Mouse (Mus musculus): Measurements from ENCODE around the gene Rcn3.
"Not testable (repeated sequence)": the region's sequence is repeated elsewhere in the genome, so short reads cannot be mapped to it uniquely, and the experiment has no call there.

The Rcn3 gene

DNA sequence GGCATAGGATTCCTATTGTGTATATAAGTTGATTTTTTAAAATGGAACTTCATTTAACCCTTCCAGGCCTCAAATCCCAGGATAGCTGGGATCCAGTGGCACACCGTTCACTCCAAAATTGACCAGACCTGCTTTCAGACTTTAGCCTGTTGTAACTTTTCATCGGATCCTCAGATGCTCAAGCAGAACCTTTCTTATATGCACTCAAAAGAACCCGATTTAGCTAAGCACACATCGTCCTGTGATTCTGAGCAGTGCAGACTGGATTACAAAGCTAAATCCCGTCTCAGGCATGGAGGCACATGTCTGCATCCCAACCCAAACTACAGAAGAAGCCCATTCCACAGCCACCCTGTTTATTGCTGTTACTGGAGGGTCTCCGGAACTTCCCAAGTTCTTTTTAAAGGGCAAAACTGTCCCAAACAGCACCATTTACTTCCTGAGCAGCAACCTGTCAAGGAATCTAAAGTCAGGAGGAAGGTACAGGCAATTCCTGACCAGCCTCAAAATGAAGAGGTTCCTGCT lies 35.7 kb upstream of the Rcn3 start:
- peaks cover 10% of the 10 kb centered on the region for H3K36me3 ChIP-seq (ENCODE audit: control insufficient read depth, insufficient read depth, low read length, poor library complexity, severe bottlenecking)
- no peak for DNase-seq (ENCODE audit: low read depth, low spot score)
- H3K27me3 ChIP-seq (ENCODE audit: control insufficient read depth, insufficient read depth, low read length, poor library complexity, severe bottlenecking) = no peaks in the 10 kb centered on the region

DNA sequence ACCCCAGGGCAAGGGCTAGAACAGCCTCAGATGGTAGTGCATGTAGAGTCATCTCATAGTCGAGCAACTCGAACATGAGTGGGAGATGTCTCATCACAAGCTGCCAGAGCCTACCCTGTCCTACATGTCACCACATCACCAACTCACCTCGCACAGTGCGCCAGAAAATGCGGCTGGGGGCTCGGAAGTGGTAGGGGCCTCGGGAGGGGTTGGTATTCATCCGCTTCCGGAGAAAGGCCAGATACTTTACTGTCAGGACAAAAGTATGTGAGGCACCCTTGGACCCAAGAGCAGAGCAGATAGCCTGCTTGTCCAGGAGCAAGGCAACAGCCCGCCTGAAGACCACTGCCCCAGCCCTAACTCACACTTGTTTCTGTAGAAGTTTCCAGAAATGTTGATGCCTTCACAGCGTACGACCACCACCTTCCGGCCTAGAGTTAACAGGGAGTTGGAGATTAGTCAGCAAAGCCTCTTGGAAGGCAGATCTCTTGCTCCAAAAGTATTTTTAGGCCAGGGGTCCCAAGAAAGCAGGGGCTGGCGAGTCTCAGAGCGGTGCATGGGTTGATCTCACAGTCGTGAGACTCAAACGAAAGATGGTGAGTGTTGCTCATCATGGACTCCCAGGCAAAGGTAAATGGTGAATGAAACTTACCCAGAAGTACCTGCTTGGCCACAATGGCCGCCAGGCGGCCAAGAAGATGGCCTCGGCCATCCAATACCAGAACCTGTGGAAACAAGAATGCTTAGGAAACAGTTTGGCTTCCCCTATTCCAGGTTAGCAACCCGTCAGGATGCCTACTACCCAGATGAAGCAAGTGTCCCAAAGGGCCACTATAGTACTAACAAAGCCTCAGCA lies 35.1 kb upstream of the Rcn3 start:
- Histone ChIP-seq H3K36me3 (ENCODE audit: control insufficient read depth, insufficient read depth, low read length, poor library complexity, severe bottlenecking) (peaks cover 13% of the 10 kb centered on the region), H3K27me3 (ENCODE audit: control insufficient read depth, insufficient read depth, low read length, poor library complexity, severe bottlenecking) (no peaks in the 10 kb centered on the region)
- DNase-seq (ENCODE audit: low read depth, low spot score) = no peak

DNA sequence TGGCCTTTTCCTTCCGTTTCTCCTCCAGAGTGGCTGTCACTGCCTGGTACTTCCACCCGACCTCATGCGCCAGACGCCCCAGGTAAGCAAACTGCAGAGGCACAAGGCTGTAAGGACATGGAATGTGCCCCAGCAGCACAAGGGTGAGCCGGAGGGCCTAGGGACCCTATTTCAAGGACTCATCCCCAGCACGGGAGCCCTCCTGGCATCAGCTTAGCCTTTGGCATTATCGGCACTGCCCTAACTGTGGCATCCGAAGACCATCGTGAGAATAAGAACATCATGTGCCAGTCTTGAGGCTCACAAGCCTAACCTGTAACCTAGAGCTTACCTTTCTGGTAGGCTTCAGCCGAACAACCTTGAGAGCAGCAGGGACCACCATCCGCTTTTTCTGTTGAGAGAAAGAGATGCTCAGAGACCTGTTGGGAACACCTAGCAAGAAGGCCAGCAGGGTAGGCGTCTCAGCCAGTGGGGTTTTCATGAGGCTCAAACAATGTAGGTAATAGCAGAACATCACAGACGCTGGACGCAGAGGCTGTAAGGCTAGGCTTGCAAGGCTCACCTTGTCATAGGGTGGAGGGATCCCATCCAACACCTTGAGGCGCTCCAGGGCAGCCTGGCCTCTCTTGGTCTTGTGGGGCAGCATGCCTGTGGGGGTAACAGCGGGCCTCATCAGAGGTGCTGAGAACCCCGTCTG lies 34.3 kb upstream of the Rcn3 start:
- H3K27me3 ChIP-seq (ENCODE audit: control insufficient read depth, insufficient read depth, low read length, poor library complexity, severe bottlenecking) = no peaks in the 10 kb centered on the region
- no peak for DNase-seq (ENCODE audit: low read depth, low spot score)

DNA sequence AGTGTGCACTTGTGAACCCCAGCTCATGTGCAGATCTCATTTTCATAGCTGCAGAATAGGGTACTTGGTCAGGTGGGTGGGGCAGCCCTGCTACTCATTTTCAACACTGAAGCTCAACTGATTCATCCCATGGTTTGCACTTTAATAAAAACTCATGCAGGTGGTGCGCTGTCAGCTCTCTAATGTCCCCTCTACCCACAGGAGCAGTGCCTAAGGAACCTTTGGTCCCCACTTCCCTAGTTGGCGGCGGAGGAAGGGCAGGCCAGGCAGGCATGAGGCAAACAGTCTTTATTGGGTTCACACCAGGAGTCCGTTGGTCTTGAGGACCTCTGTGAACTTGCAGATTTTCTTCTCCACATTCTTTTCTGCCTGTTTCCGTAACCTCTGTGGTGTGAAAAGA lies 33.6 kb upstream of the Rcn3 start:
- peaks cover 13% of the 10 kb centered on the region for H3K36me3 ChIP-seq (ENCODE audit: control insufficient read depth, insufficient read depth, low read length, poor library complexity, severe bottlenecking)
- H3K27me3 ChIP-seq (ENCODE audit: control insufficient read depth, insufficient read depth, low read length, poor library complexity, severe bottlenecking); DNase-seq (ENCODE audit: low read depth, low spot score): not testable (repeated sequence)

More for the DNA sequence above, 34.3 kb upstream of the Rcn3 start:
- peaks cover 13% of the 10 kb centered on the region for H3K36me3 ChIP-seq (ENCODE audit: control insufficient read depth, insufficient read depth, low read length, poor library complexity, severe bottlenecking)

DNA sequence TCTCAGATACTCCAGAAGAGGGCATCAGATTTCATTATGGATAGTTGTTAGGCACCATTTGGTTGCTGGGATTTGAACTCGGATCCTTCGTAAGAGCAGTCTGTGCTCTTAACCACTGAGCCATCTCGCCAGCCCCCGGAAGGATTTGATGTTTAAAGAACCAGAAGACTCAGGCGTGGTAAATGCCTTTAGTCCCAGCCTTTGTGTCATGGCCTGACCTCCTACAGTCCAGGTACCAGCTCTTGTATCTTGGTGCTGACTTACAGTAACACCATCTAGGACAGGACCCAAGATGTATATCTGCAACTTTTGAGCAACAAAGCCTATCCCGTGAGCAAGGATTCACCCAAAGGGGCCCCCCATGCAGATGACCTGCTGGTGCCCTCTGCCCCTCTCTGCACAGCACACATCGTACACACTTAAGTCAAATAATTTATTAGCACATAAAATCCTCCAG lies 33.2 kb upstream of the Rcn3 start:
- peaks cover 13% of the 10 kb centered on the region for H3K36me3 ChIP-seq (ENCODE audit: control insufficient read depth, insufficient read depth, low read length, poor library complexity, severe bottlenecking)
- no peaks in the 10 kb centered on the region for H3K27me3 ChIP-seq (ENCODE audit: control insufficient read depth, insufficient read depth, low read length, poor library complexity, severe bottlenecking)
- no peak for DNase-seq (ENCODE audit: low read depth, low spot score)

DNA sequence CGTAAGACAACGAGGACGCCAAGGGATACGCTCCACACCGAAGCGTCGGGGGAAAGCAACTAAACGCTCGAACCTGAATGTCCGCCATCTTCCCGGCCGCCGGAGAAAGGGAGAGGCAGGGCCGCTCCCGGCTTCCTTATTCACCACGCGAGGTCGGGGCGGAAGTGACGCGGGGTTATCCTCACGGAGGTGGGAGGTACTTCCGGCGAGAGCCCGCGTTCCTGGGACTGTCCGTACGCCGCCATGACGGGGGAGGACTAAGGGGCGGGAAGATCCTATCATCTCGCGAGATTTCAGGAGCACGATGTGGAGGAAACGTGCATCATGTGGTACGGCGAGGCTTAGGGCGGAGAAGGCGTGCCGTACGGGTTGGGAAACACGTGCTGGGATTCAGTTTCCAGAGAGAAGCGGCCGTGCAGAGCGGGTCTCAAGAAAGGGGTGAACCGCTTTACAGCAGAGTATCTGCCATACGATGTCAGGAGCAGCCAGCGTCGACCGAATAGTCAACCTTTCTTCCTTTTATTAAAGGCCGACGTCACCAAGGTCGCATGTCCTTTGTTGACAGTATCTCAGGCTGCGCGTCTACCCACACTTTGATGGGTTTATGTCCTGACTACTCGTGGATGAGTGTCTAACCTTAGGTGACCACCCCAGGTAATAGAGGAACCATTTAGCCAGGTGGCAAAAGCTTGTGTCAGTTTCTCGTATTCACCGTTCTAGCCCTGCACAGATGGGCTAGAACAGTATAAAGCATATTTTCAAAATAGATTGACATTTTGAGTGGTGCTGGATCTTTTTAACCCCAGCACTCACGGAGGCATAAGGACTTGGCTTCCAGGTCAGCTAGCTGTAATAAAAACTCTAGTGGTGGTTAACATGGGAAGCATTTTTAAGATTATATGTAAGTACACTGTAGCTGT lies 32.5 kb upstream of the Rcn3 start, which contains the start of gene Rps11:
Gene Rps11 (minus strand): TSS at position 216 of the 920 bp plus-strand sequence.
- Histone ChIP-seq H3K36me3 (ENCODE audit: control insufficient read depth, insufficient read depth, low read length, poor library complexity, severe bottlenecking) (peaks cover 13% of the 10 kb centered on the region), H3K27me3 (ENCODE audit: control insufficient read depth, insufficient read depth, low read length, poor library complexity, severe bottlenecking) (no peaks in the 10 kb centered on the region)
- peak; percentile 100 for DNase-seq (ENCODE audit: low read depth, low spot score)

DNA sequence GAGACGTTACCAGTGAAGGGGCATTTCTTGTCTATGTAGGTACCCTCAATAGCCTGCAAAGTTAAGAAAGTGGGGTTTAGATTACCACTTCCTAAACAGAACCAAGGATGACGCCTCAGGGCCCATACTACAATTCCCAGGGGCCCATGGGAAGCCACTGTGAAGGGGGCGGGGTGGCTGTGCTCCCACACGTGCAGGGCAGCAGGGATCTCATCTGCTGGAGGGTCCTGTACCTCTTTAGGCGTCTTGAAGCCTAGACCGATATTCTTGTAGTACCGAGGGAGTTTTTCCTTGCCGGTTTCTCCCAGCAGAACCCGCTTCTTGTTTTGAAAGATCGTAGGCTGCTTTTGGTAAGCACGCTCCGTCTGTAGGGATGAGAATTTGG lies 31.2 kb upstream of the Rcn3 start:
- Histone ChIP-seq H3K27me3 (ENCODE audit: control insufficient read depth, insufficient read depth, low read length, poor library complexity, severe bottlenecking) (no peaks in the 10 kb centered on the region), H3K36me3 (ENCODE audit: control insufficient read depth, insufficient read depth, low read length, poor library complexity, severe bottlenecking) (peaks cover 13% of the 10 kb centered on the region)
- DNase-seq (ENCODE audit: low read depth, low spot score) = peak; percentile 62

DNA sequence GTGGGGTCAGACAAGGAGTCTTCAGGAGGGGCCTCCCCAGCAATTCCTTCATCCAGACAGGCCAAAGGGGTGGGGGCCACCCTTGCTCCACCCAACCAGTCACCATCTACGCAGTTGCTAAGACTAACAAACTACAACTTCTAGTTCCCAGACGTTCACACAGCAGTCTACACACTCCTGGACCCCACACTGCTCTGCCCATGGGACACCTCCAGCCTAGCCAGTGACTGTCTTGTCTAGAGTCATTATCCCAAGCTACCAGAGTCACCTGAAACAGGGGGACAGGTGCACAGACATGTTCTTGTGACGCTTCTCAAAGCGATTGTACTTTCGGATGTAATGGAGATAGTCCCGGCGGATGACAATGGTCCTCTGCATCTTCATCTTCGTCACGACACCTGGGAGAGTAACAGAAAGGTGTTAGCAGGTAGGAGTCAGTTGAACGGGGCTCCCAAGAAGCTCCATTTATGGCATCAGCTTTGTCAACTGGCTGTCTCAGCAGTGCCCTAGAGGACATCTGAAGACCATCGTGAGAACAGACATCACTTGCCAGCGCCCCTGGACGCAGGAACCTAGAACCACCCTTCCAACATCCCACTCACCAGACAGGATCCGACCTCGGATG lies 30.7 kb upstream of the Rcn3 start:
- no peak for DNase-seq (ENCODE audit: low read depth, low spot score)
- H3K27me3 ChIP-seq (ENCODE audit: control insufficient read depth, insufficient read depth, low read length, poor library complexity, severe bottlenecking) = no peaks in the 10 kb centered on the region

DNA sequence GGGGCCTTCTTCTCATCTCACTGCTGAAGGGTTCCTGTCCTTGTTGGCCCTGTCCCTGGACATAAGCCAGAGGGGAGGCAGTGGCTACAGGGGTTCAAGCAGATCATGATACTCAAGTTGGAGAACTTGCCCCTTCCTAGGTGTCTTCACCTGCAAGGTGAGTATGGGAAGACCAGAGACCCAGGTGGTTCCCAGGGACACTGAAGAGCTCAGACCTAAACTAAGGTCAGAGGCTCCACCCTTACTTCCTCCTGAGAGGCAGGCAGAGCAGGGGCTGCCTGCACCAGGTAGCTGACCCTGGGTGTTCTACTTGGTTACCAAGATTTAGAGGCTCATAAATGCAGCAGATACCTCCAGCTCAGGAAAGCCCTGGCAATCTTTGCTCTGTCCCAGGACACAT lies 29.9 kb upstream of the Rcn3 start:
- no peaks in the 10 kb centered on the region for H3K27me3 ChIP-seq (ENCODE audit: control insufficient read depth, insufficient read depth, low read length, poor library complexity, severe bottlenecking)

More for the DNA sequence above, 30.7 kb upstream of the Rcn3 start:
- H3K36me3 ChIP-seq (ENCODE audit: control insufficient read depth, insufficient read depth, low read length, poor library complexity, severe bottlenecking) = peaks cover 13% of the 10 kb centered on the region

DNA sequence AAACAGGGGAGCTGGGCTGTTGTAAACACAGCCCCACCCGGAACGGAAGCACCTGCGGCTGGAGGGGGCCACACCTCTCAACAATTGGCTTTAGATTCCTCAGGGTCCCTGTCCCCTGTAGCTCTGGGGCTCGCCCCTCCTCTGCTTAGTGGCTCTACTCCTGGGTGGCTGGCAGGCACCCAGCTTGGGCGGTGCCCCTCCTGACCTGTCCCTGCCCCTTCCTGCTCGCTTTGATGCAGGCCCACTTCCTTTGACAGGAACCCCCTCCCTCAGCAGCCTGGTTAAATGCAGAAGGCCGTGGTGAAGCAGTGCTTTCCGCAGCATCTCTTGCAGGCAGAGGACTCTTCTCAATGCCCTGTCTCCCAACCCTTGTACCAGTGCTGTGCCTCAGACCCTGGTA lies 29.4 kb upstream of the Rcn3 start:
- H3K36me3 ChIP-seq (ENCODE audit: control insufficient read depth, insufficient read depth, low read length, poor library complexity, severe bottlenecking) = peaks cover 9% of the 10 kb centered on the region
- peak; percentile 85 for DNase-seq (ENCODE audit: low read depth, low spot score)
- no peaks in the 10 kb centered on the region for H3K27me3 ChIP-seq (ENCODE audit: control insufficient read depth, insufficient read depth, low read length, poor library complexity, severe bottlenecking)

More for the DNA sequence above, 29.9 kb upstream of the Rcn3 start:
- no peak for DNase-seq (ENCODE audit: low read depth, low spot score)
- H3K36me3 ChIP-seq (ENCODE audit: control insufficient read depth, insufficient read depth, low read length, poor library complexity, severe bottlenecking) = peaks cover 13% of the 10 kb centered on the region

DNA sequence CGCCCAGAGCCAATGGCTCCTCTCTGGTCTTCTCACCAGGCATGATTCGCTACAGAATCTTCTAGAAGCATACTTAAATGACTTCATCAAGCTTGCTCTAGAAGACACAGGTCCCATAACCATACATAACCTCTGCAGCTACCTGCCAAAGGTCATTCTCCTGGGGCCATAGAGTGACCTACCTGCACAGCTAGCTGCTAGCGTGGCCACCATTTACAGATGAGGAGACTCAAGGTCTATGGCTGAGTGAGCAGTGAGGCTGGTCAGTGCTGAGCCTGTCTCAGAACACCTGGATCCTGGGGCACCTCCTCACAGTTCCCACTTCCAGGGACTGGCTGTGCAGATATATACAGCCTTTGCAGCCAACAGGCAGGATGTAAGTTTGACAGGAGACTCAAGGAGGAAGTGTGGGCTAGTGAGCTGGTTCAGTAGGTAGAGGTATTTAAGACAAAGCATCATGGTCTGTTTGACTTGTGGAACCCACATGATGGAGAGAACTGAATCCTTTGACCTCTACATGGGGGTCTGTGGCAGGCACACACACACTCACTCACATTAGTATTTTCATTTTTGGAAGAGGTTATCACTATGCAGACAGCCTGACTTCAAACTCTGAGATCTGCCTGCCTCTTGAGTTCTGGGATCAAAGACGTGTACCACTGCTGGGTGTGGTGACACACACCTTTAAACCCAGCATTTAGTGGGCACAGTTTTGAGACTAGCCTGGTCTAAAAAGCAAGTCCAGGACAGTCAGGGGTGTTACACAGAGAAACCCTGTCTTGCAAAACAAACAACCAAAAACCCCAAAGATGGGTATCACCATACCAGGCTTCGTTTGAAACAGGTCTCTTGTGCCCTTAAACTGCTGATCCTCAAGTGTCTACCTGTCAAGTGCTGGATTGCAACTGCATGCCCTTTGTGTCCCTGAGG lies 28.0 kb upstream of the Rcn3 start:
- Histone ChIP-seq H3K27me3 (ENCODE audit: control insufficient read depth, insufficient read depth, low read length, poor library complexity, severe bottlenecking) (no peaks in the 10 kb centered on the region), H3K36me3 (ENCODE audit: control insufficient read depth, insufficient read depth, low read length, poor library complexity, severe bottlenecking) (peaks cover 3% of the 10 kb centered on the region; the same call in 1 of the 2 replicates)
- DNase-seq (ENCODE audit: low read depth, low spot score) = peak; percentile 55

DNA sequence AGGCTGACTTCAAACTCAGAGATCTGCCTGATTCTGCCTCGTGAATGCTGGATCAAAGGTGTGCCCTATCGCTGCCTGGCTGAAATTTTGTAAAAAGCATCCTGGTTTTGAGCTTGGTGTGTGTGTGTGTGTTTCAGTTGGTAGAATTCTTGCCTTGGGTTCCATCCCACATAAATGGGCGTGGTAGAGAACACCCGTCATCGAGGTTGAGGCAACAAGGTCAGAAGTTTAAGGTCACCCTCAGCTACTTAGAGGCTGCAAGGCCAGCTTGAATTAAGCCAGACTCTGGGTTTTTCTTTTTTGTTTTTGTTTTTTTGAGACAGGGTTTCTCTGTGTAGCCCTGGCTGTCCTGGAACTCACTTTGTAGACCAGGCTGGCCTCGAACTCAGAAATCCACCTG lies 26.3 kb upstream of the Rcn3 start:
- no peaks in the 10 kb centered on the region for H3K27me3 ChIP-seq (ENCODE audit: control insufficient read depth, insufficient read depth, low read length, poor library complexity, severe bottlenecking)
- peaks cover 3% of the 10 kb centered on the region; the same call in 1 of the 2 replicates for H3K36me3 ChIP-seq (ENCODE audit: control insufficient read depth, insufficient read depth, low read length, poor library complexity, severe bottlenecking)
- DNase-seq (ENCODE audit: low read depth, low spot score) = no peak

DNA sequence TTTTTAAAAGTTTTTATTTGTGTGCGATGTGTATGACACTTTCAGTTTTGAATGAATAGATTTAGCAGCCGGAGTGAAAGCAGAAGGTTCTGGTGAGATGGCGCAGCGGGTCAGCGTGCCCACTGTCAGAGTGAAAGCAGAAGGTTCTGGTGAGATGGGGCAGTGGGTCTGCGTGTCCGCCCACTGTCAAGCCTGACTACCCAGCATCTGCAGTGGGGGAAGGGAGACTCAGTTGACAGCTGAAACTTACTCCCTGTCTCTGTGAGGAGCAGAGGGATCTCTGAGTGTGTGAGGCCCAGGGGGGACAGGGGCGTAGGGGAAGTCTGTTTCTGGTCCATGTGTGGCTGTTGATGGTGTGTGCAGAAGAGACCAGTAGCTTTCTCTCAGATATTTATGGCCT lies 25.5 kb upstream of the Rcn3 start:
- Histone ChIP-seq H3K27me3 (ENCODE audit: control insufficient read depth, insufficient read depth, low read length, poor library complexity, severe bottlenecking) (no peaks in the 10 kb centered on the region), H3K36me3 (ENCODE audit: control insufficient read depth, insufficient read depth, low read length, poor library complexity, severe bottlenecking) (peaks cover 2% of the 10 kb centered on the region; the same call in 1 of the 2 replicates)
- DNase-seq (ENCODE audit: low read depth, low spot score) = peak; percentile 54
